Mouse (Mus musculus): ENCODE data around the gene Axin1. TPM values are rescaled to one million over a fixed set of nuclear protein-coding genes. Genes with fewer than 3 reads are reported as not detected.
A peak's percentile ranks its signal among the peaks of the same experiment; 100 is the strongest.
"Not testable (repeated sequence)": the region's sequence is repeated elsewhere in the genome, so short reads cannot be mapped to it uniquely, and the experiment has no call there.

Axin1 gene
- 9.3 TPM in 2 replicates for polyA plus RNA-seq (2015; fragmentation: Nextera tagmentation; extraction: Ambion mirVana)

GRCm38 (mm10) chr17:26138239-26138836 lies at the start of gene Axin1:
Gene Axin1, plus strand, starts transcription at chr17:26138688.
- Histone ChIP-seq H3K4me3 (peak within 1 kb of the TSS; percentile 97), H3K9ac (peak within 1 kb of the TSS; percentile 98), H3K4me1 (peaks cover 25% of the 10 kb centered on the region), H3K36me3 (peaks cover 7% of the 10 kb centered on the region), H3K9me3 (no peaks in the 10 kb centered on the region), H3K4me2 (peak within 1 kb of the TSS; percentile 66), H3K27me3 (no peaks in the 10 kb centered on the region), H3K27ac (peak within 1 kb of the TSS; percentile 96)
- WGBS: 1% methylated on average over 42 of the region's 42 CpGs
- ATAC-seq (ENCODE audit: insufficient number of reproducible peaks, low FRiP score, low TSS enrichment, low read depth): peak; percentile 98

GRCm38 (mm10) chr17:26089905-26090632 lies 48.4 kb upstream of the Axin1 start, which contains the start of gene Decr2:
Gene Decr2, minus strand, starts transcription at chr17:26090337.
- Histone ChIP-seq H3K36me3 (peaks cover 24% of the 10 kb centered on the region), H3K9ac (peak within 1 kb of the TSS; percentile 58), H3K4me2 (peak within 1 kb of the TSS; percentile 73), H3K9me3 (no peaks in the 10 kb centered on the region), H3K27me3 (no peaks in the 10 kb centered on the region), H3K4me3 (peak within 1 kb of the TSS; percentile 63), H3K4me1 (peaks cover 17% of the 10 kb centered on the region), H3K27ac (peak within 1 kb of the TSS; percentile 88)
- peak; percentile 85 for ATAC-seq (ENCODE audit: insufficient number of reproducible peaks, low FRiP score, low TSS enrichment, low read depth)
- 1% methylated on average over 32 of the region's 32 CpGs for WGBS

GRCm38 (mm10) chr17:26094531-26095110 lies 43.9 kb upstream of the Axin1 start:
- peaks cover 17% of the 10 kb centered on the region for H3K4me1 ChIP-seq
- 30% methylated on average over 9 of the region's 9 CpGs for WGBS
- no peak for ATAC-seq (ENCODE audit: insufficient number of reproducible peaks, low FRiP score, low TSS enrichment, low read depth)
- H3K4me2 ChIP-seq: peak overlapping the region; percentile 73
- peak overlapping the region; percentile 74; the same call in 1 of the 2 replicates for H3K9ac ChIP-seq
- H3K4me3 ChIP-seq: peak overlapping the region; percentile 66
- no peaks in the 10 kb centered on the region for H3K27me3 ChIP-seq
- 0 out of 2 replicates have a peak overlapping the region, but pooled peaks have one; percentile 84 for H3K27ac ChIP-seq
- H3K9me3 ChIP-seq: no peaks in the 10 kb centered on the region
- H3K36me3 ChIP-seq: peaks cover 11% of the 10 kb centered on the region

DNA sequence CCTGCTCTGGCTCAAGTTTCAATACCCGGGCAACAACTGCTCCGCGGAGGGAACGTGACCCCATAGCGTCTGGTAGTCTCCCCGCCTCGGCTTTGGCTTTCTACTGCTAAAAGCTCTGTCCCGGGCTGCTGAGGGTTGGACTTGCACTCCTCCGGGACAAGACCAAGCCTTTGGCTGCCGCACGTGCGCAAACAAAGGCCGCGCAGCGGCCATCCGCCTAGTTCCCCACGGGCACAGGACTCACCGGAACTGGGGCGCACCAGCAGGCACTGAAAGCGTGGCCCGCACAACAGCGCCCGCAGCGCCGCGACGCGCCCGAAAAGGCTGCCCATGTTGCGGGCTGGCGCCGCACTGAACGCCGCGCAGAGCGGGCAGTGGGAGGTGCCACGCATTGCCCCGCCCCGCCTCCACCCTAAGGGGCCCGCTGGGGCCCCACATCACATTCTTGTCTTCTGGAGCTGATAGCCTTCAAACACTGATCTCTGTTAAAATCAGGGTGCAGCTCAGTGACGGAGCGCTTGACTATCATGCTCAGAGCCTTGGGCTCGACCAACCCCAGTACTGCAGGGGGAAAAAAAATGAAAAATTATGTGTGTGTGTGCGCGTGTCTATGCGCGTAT lies 43.3 kb upstream of the Axin1 start, which contains the start of gene Nme4:
Gene Nme4, minus strand, starts transcription at position 482 of the 620 bp plus-strand sequence.
- Histone ChIP-seq H3K27me3 (no peaks in the 10 kb centered on the region), H3K36me3 (peaks cover 11% of the 10 kb centered on the region), H3K9ac (peak within 1 kb of the TSS; percentile 74), H3K27ac (peak within 1 kb of the TSS; percentile 84), H3K4me3 (peak within 1 kb of the TSS; percentile 66), H3K4me2 (peak within 1 kb of the TSS; percentile 73), H3K4me1 (peaks cover 13% of the 10 kb centered on the region; the same call in 1 of the 2 replicates), H3K9me3 (no peaks in the 10 kb centered on the region)
- peak; percentile 49; the same call in 1 of the 2 replicates for ATAC-seq (ENCODE audit: insufficient number of reproducible peaks, low FRiP score, low TSS enrichment, low read depth)
- 2% methylated on average over 47 of the region's 47 CpGs for WGBS

GRCm38 (mm10) chr17:26098461-26098860 lies 40.0 kb upstream of the Axin1 start:
- H3K4me1 ChIP-seq: peaks cover 13% of the 10 kb centered on the region; the same call in 1 of the 2 replicates
- no peak for ATAC-seq (ENCODE audit: insufficient number of reproducible peaks, low FRiP score, low TSS enrichment, low read depth)
- H3K27me3 ChIP-seq: no peaks in the 10 kb centered on the region
- no peak overlapping the region for H3K27ac ChIP-seq
- H3K4me3 ChIP-seq: no peak overlapping the region
- no peak overlapping the region for H3K4me2 ChIP-seq
- 87% methylated on average over 7 of the region's 7 CpGs for WGBS
- H3K9me3 ChIP-seq: no peaks in the 10 kb centered on the region
- 0 out of 2 replicates have a peak, but pooled peaks cover 3% of the 10 kb centered on the region for H3K36me3 ChIP-seq
- H3K9ac ChIP-seq: no peak overlapping the region

- not testable (repeated sequence) for H3K9me3 ChIP-seq; H3K9ac ChIP-seq; H3K27ac ChIP-seq; H3K4me2 ChIP-seq; H3K36me3 ChIP-seq; H3K27me3 ChIP-seq; H3K4me3 ChIP-seq; ATAC-seq (ENCODE audit: insufficient number of reproducible peaks, low FRiP score, low TSS enrichment, low read depth)
- WGBS: 73% methylated on average over 3 of the region's 3 CpGs
- H3K4me1 ChIP-seq: peaks cover 10% of the 10 kb centered on the region; the same call in 1 of the 2 replicates
These were observed 39.2 kb upstream of the Axin1 start for GRCm38 (mm10) chr17:26099316-26099715.

DNA sequence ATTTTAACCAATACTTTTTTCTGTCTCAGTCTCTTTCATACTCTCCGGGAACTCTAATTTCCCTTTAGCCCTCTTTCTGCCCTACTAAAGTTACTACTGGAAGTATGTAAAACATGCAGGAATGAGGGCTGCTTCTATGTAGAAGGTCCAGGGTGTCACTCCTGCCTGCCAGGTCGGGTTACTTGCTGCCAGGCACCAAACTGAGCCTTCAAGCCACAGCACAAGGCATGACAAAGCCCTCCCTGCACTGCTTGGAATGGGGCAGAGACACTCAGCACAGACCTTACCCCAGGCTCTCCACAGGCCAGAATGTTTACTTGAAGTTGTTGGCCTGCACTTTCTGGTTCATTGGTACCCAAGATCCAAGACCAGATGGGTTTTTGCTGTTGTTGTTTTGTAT lies 38.3 kb upstream of the Axin1 start:
- Histone ChIP-seq H3K4me1 (0 out of 2 replicates have a peak, but pooled peaks cover 3% of the 10 kb centered on the region), H3K36me3 (no peaks in the 10 kb centered on the region), H3K27me3 (no peaks in the 10 kb centered on the region), H3K9ac (no peak overlapping the region), H3K4me2 (no peak overlapping the region), H3K4me3 (no peak overlapping the region), H3K27ac (no peak overlapping the region), H3K9me3 (no peaks in the 10 kb centered on the region)
- WGBS: 45% methylated on average over 2 of the region's 2 CpGs
- no peak for ATAC-seq (ENCODE audit: insufficient number of reproducible peaks, low FRiP score, low TSS enrichment, low read depth)

- Histone ChIP-seq H3K4me1 (no peaks in the 10 kb centered on the region), H3K9me3 (no peaks in the 10 kb centered on the region)
These were observed 37.0 kb upstream of the Axin1 start for GRCm38 (mm10) chr17:26101478-26101877.

DNA sequence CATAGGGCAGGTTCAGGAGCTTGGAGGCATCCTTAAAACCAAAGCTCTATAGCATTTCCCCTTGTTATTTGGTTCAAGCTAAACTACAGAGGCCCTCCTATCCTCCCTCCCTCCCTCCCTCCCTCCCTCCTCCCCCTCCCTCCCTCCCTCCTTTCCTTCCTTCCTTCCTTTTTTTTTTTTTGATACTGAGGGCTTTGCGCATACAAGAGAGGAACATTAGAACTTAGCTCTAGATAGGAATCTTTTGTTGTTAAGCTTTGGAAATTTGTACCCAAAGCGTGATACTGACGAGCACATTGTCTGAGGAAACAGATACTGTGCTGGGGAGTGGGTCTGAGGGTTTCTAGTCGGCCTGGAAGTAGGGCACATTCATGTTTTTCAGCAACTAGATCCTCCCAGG lies 32.9 kb upstream of the Axin1 start:
- no peak for ATAC-seq (ENCODE audit: insufficient number of reproducible peaks, low FRiP score, low TSS enrichment, low read depth)
- Histone ChIP-seq H3K27ac (no peak overlapping the region), H3K9ac (no peak overlapping the region), H3K4me3 (no peak overlapping the region), H3K36me3 (no peaks in the 10 kb centered on the region), H3K4me2 (no peak overlapping the region), H3K27me3 (peaks cover 11% of the 10 kb centered on the region), H3K4me1 (no peaks in the 10 kb centered on the region), H3K9me3 (no peaks in the 10 kb centered on the region)
- WGBS: 43% methylated on average over 3 of the region's 4 CpGs

More at GRCm38 (mm10) chr17:26101478-26101877, 37.0 kb upstream of the Axin1 start:
- Histone ChIP-seq H3K36me3 (no peaks in the 10 kb centered on the region), H3K4me2 (no peak overlapping the region), H3K27ac (no peak overlapping the region), H3K27me3 (no peaks in the 10 kb centered on the region), H3K4me3 (no peak overlapping the region), H3K9ac (no peak overlapping the region)
- ATAC-seq (ENCODE audit: insufficient number of reproducible peaks, low FRiP score, low TSS enrichment, low read depth): no peak
- WGBS: 45% methylated on average over 4 of the region's 4 CpGs

GRCm38 (mm10) chr17:26110156-26110555 lies 28.3 kb upstream of the Axin1 start:
- no peak overlapping the region for H3K27ac ChIP-seq
- H3K36me3 ChIP-seq: no peaks in the 10 kb centered on the region
- H3K9me3 ChIP-seq: no peaks in the 10 kb centered on the region
- H3K27me3 ChIP-seq: peaks cover 57% of the 10 kb centered on the region
- no peak overlapping the region for H3K4me3 ChIP-seq
- H3K4me2 ChIP-seq: no peak overlapping the region
- peaks cover 13% of the 10 kb centered on the region for H3K4me1 ChIP-seq
- no peak for ATAC-seq (ENCODE audit: insufficient number of reproducible peaks, low FRiP score, low TSS enrichment, low read depth)
- H3K9ac ChIP-seq: no peak overlapping the region
- WGBS: 30% methylated on average over 4 of the region's 4 CpGs

DNA sequence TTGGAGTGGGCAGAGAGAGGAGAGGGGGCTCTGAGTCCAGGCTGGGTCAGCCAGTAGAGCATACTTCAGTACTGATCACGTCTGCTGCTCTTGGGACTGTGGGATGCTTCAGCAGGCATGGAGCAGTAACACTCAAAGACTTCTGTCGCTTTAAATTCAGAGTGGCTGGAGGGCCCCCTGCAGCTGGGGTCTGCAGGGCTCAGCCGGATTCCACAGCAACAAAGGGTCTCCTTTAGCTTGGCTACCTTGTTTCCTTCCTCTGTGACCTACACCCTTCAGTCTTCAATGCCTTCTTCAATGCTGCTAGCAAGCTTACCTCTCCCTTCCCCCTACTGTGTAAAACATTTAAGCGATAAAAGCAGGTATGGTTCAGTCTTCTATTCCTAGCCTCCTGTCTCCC lies 27.5 kb upstream of the Axin1 start:
- WGBS: 6% methylated on average over 4 of the region's 4 CpGs
- H3K4me1 ChIP-seq: peaks cover 13% of the 10 kb centered on the region
- H3K36me3 ChIP-seq: no peaks in the 10 kb centered on the region
- H3K27ac ChIP-seq: no peak overlapping the region
- H3K9ac ChIP-seq: no peak overlapping the region
- no peak overlapping the region for H3K4me3 ChIP-seq
- H3K9me3 ChIP-seq: no peaks in the 10 kb centered on the region
- ATAC-seq (ENCODE audit: insufficient number of reproducible peaks, low FRiP score, low TSS enrichment, low read depth): no peak
- no peak overlapping the region for H3K4me2 ChIP-seq
- peaks cover 65% of the 10 kb centered on the region for H3K27me3 ChIP-seq

Measured in limb, embryonic 15.5 days (tissue).